Mouse (Mus musculus) right cerebral cortex, adult 18-20 months (tissue): ENCODE data around the gene Ms4a4d.
"Not testable (repeated sequence)": the region's sequence is repeated elsewhere in the genome, so short reads cannot be mapped to it uniquely, and the experiment has no call there.

Source experiments
- DNase-seq: peaks from one replicate; pipeline ENCODE4 v3.0.0; 2022; ENCODE audit warnings: mixed read lengths

Ms4a4d gene

DNA sequence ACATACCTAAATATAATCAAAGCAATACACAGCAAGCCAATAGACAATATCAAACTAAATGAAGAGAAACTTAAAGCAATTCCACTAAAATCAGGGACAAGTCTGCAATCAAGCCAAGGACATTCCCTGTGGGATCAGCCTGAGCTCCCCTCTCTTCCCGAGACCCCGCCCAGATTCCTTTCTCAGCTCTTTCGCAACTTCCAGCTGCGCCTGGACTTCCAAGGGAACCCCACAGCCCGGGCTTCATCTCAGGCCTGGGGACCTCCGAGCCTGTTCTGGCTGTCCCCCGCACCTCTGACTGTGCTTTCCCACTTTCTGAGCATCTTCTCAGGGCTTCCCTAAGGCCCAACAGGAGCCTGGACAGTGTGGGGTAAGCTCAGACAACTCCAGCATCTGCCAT lies at the start of gene Ms4a4d:
TSS of gene Ms4a4d (plus strand) at position 209 of the 400 bp plus-strand sequence.
- no peak for DNase-seq

DNA sequence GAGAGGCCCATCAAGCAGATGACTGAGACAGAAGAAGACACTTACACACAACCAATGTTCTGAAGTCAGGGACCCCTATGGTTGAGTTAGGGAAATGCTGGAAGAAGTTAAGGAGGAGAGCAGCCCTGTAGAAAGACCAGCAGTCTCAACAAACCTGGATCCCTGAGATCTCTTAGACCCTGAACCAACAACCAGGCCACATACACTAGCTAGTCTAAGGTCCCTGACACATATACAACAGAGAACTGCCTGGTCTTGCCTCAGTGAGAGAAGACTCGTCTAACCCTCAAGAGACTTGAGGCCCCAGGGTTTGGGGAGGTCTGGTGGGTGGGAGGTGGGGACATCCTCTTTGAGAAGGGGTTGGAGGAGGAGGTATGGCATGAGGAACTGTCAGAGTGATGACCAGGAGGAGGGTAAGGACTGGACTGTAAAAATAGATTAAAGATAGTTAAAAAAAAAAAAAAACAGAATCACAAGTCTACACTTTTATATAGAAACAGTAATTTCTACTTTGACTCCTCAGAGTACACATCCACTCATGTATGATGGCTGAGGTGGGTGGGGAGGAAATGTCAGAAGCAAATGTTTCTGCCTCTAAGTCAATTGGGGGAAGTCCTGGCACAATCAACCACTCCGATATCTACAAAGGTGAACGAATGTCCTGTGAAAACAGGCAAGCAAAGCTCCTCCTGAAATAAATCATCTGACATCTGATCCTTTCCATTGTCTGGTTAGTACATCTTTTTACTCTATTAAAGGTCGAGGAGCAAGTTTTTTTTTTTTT lies 45.0 kb upstream of the Ms4a4d start:
- no peak for DNase-seq

DNA sequence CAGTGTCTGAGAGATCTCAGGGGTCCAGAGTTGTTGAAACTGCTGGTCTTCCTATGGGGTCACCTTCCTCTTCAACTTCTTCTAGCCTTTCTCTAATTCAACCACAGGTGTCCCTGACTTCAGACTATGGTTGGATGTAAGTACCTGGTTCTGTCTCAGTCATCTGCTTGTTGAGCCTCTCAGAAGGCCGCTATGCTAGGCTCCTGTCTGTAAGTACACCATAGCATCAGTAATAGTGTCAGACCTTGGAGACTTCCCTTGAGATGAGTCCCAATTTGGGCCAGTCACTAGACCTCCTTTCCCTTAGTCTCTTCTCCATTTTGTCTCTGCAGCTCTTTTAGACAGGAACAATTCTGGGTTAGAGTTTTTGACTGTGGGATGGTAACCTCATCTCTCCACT lies 43.9 kb upstream of the Ms4a4d start:
- DNase-seq, result no peak

DNA sequence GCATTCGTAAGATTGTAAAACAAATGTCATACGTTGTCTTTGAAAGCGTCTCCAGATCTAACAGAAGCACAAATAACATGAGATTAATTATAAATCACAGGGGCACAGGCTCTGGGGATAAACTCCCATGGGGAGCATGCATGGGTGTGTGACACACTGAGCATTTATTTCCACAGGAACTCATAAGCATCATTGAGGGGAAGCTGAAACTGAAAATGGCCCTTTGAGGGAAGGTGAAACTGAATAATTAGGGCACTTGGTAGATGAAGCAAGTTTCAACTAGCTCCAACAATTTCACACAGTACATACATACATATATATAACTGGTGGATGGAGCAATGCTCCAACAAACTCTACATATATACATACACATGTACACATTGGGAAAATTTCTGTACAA lies 42.1 kb upstream of the Ms4a4d start:
- DNase-seq, result no peak

DNA sequence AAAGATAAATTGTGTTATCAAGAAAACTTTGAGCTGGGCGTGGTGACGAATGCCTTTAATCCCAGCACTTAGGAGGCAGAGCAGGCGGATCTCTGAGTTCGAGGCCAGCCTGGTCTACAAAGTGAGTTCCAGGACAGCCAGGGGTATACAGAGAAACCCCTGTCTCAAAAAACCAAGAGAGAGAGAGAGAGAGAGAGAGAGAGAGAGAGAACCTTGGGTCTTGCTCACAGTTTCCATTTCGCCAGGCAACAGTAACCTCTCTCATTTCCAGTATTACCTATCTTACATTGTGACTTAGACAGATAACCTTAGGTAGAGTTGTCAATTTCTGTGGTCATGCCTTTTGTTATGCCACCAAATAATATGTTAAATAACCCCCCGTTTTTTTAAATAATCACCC lies 40.2 kb upstream of the Ms4a4d start:
- DNase-seq, result no peak

DNA sequence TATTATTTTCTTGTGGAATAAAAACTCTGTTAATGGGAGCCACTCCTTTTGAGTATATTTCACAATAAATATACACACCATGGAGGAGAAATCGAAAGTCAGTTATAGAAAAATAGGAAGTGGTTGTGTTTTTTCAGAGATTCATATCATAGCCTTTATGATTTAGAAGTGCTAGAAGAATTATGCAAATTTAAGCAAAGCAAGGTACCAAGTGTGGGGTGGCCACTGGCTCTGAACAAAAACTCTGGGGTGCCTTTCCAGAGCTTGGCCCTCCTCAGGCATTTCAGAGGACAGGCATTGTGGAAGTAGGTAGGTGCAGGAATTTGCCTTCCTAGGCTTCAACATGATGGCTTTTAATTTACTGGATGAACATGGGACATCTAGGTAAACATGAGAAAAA lies 39.3 kb upstream of the Ms4a4d start:
- not testable (repeated sequence) for DNase-seq

DNA sequence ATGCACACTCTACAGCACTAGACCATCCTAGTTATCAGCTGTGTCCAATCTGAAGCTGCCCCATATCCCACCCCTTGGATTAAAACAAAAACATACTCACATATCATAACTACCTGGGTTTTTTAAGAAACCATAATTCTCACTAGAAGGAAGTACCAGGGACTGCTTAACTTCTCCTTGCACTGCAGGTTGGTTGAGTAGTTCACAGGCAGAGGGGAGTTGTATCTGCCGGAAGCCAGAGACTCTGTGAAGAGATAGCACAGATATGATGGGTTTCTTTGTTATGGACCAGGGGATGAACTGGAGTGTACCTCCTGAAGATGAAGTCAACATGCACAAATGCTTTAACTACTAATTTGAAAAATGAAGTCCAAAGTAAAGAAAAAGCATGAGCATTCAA lies 35.8 kb upstream of the Ms4a4d start:
- DNase-seq, result no peak

DNA sequence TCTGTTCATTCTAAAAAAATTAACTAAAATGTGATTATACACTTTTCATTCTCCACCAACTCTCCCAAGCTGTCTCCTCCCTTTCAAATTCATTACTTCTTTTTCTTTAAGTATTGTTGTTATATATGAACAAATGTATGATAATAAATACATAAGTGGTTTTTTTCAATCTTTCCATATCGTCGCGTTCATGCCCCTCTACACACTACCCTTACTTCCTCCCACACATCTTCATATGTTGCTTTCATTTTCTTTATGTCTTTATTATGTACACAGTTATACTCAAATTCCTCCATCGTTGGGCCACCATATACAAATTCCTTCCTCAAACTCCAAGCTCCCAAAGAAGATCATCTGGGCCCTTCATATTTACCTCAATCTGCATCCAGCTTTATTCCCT lies 35.3 kb upstream of the Ms4a4d start:
- no peak for DNase-seq

DNA sequence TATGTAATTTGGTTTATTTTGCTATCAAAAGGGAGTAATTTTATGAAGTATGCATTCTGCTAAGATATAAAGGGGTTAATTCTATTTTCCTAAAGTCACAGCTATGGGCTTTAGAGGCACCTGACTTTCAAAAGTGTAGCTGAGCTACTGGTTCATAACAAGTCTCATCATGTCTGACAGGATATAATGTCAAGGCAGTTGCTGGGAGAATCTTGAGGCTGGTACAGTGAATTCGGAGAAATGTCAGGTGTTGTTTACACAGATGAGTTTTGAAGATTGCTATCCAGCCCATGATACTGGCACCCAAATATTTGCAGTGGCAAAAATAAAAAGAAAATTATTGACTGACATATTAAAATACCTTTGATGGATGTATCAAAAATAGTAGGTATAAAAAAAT lies 31.7 kb upstream of the Ms4a4d start:
- no peak for DNase-seq

DNA sequence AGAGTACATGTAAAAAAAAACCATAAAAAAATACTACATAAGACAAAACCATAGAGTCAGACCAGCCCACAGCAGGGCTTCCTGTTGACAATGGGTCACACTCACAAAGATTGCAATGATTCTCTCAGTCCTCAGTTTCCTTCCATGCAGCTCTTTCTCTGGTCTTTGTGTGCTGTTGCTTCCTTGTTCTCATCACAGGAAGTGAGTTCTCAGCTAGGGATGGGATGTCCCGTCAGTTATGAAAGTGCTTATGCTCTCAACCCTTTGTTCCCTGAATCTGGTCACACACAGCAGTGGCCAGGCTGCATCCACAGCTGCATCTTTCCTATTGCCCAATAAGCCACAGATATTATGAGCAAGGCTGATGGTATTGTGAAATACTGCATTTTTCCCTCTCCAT lies 23.1 kb upstream of the Ms4a4d start:
- DNase-seq, result no peak

DNA sequence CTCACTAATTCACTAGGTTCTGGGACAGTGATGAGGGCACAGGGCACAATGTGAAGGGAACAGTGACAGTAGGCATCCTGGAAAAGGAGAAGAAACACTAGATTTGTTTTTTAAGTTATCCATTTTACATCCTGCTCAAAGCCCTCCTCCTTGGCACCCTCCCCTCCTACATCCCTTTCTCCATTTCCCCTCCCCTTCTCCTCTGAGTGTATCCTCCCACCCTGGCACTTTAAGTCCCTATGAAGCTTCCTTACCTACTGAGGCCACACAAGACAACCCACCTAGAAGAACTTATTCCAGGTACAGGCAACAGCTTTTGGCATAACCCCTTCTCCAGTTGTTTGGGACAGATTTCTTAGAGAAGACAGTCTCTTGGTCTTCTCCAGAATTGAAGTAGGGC lies 20.4 kb upstream of the Ms4a4d start, which contains the start of gene Ms4a6b:
TSS of gene Ms4a6b (plus strand) at position 267 of the 400 bp plus-strand sequence.
- DNase-seq, result no peak

DNA sequence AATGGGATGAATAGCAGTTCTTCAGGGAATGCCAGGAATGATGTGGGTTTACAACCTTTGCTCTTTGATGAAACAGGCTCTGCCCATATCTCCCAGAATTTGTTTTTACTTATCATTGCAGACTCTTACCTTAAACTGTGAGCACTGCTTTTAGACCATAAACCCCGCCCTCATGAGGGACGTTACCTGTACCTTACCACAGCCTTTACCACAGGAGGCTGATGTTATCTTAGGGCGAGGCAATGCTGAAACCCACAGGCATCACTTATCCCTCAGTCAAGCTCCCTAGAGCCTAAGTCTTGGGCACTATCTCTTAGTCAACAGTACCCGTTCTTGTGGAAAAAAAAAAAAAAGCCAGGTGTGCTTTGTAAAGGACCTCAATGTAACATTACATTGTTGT lies 19.8 kb upstream of the Ms4a4d start:
- no peak for DNase-seq

DNA sequence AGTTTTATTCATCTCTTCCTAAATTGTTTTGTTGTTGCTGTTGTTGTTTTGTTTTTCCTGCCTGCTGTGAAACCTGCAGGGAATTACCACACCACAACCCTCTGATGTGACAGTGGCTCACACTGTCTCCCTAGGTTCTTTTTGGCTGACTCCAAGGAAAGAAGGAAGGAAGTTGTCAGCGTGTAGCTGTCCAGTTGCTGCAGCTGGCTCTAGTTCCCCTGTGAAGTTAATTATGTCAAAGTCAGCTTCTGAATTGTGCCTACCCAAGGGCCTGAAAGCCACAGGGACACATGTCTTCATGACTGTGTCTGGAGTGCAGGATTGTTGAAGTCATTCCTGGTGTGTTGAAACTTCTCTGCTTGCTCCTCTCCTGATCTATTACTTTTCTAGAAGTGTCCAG lies 19.2 kb upstream of the Ms4a4d start:
- not testable (repeated sequence) for DNase-seq

DNA sequence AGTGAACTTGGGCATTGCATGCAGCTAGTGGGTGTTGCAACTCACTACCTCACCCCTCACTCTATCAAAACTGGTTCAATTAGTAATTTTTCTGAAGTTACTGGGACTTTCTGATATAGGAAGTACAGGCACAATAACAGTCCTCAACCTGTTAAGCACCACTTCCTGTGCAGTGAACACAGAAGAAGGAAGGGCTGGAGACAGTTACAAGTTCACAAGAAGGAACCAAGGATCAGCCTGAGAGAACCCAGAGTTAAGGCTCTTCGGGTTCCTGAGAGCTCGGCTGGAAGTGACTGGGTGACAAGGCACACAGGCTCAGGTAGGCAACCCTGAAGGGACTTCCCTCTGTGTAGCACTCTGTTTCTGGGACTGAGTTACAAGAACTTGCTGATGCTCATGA lies 18.2 kb upstream of the Ms4a4d start:
- not testable (repeated sequence) for DNase-seq

DNA sequence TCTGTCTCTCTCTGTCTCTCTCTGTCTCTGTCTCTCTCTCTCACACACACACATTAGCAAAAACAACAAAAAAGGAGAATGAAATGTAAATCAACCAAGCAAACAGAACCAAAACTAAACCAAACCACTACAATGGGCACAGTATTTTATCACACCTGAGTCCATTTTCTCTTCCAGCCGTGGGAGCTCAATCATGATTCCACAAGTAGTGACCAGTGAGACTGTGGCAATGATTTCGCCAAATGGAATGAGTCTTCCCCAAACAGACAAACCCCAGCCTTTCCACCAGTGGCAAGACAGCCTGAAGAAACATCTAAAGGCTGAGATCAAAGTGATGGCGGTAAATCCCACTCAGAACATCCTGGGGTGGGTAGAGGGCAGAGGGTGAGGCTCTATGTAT lies 16.5 kb upstream of the Ms4a4d start:
- no peak for DNase-seq

DNA sequence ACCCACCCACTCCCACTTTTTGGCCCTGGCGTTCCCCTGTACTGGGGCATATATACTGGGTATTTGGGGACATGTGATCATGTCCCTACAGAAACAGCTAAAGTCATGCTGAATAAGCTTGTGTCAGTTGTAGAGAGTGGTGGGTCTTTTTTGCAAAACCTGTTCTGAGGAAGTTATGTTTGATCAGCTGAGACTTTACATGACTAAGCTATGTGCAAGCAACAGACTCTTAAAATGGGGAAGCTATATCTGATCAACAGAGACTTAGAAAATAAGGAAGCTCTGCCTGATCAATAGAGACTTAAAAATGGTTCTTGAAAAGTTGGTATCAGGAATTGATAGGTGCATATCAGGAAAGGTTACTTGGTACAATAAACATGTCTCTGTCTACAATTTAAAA lies 3.2 kb upstream of the Ms4a4d start:
- no peak for DNase-seq

DNA sequence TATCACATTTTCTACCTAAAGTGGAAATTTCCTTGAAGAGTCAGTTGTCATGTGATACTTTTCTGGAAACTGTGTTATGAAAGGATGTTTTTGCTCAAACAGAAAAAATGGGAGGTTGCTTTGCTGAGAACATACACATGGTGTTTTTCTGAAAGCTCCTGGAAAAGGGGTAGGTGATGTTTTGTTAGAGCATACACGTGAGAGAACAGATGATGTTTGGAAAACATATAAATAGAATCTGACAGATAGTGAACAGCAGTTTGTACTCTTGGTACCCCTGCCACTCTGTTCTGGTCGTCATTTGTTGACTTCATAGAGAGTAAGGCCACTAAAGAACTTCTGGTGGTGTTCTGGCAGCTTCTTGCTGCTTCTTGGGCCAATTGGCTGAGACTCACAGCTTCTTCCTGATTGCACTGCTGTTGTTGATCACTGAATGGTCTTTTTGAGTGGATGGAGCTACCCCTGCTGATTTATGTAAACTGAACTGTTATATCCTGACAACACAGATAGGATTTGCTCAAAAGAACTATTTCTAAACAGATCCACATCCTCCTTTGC lies 2.6 kb upstream of the Ms4a4d start:
- DNase-seq, result no peak

DNA sequence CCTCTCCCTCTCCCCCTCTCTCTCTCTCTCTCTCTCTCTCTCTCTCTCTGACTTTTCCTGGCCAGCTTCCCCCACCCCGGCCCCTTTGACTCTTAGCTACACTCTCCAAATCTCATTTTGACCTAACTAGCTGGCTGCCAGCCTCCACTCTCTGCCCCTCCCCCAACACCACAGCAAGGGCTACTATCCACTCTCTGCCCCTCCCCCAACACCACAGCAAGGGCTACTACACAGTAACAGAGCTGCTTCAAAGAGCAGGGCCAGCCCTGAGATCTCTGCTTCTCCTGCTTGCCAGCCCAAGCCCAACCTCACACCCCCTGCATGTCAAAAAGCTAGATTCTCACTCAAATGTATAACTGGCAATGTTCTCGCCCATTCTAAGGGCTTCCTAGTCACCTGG lies 735 bp downstream of the Ms4a4d start:
- no peak for DNase-seq

DNA sequence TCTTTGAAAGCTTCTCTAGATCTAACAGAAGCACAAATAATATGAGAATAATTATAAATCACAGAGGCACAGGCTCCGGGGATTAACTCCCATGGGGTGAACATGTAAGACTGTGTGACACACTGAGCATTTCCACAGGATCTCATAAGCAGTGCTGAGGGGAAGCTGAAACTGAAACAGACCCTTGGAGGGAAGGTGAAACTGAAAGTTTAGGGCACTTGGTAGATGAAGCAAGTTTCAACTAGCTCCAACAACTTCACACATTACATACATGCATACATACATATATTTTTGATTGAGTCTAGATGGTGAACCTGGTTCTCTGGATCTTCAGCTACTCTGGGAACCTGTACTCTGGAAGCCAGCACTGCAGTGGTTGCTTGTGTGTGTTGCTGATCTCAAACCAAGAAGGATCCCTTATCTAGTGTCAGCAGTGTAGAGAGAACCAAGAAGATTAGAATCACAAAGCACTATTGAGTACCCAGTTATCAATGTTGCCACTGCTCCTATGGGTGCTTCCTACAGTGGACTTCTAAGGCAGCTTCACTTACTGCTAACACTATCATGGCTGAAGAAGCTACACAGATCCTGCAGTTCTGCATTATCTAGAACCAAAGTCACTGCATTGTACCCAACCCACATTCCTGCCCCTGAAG lies 3.7 kb downstream of the Ms4a4d start:
- not testable (repeated sequence) for DNase-seq

DNA sequence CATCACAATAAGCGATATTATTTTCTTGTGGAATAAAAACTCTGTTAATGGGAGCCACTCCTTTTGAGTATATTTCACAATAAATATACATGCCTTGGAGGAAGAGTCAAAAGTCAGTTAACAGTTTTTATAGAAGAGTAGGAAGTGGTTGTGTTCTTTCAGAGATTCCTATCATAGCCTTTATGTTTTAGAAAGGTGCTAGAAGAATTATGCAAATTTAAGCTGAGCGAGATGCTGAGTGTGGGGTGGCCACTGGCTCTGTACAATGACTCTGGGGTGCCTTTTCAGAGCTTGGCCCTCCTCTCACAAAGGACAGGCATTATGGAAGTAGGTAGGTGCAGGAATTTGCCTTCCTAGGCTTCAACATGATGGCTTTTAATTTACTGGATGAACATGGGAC lies 7.8 kb downstream of the Ms4a4d start:
- DNase-seq, result not testable (repeated sequence)

DNA sequence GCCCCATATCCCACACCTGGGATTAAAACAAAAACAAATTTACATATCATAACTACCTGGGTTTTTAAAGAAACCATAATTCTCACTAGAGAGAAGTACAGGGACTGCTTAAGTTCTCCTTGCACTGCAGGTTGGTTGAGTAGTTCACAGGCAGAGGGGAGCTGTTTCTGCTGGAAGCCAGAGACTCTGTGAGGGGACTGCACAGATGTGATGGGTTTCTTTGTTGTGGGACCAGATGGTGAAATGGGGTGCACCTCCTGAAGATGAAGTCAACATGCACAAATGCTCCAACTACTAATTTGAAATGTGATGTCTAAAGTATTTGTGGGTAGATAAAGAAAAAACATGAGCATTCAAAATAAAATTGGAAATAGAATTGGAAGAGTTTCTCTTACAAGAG lies 11.3 kb downstream of the Ms4a4d start:
- DNase-seq, result no peak

DNA sequence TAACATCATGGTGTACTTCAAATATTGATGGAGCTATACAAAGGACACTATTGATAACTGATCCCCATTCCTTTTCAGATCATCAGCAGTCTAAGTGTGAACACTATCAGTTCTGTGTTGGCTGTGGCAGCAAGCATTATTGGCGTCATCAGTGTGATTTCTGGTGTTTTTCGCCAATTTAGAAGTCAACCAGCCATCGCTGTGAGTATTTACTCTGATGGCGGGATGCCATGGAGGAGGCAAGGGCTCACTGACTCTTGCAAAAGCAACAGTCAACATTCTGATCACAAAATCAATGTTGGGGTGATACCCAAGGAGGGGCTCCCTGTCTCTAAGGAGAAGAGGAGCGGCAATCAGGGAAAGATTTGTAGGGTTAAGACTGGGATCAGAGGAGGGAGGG lies 18.1 kb downstream of the Ms4a4d start:
- DNase-seq, result no peak

DNA sequence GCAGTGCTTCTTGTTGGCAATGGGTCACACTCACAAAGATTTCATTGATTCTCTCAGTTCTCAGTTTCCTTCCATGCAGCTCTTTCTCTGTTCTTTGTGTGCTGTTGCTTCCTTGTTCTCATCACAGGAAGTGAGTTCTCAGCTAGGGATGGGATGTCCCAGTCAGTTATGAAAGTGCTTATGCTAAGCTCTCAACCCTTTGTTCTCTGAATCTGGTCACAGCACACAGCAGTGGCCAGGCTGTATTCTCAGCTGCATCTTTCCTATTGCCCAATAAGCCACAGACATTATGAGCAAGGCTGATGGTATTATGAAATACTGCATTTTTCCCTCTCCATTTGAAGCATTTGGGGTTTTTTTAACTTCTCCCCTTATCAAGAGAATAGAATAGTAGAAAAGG lies 23.0 kb downstream of the Ms4a4d start:
- DNase-seq, result not testable (repeated sequence)

DNA sequence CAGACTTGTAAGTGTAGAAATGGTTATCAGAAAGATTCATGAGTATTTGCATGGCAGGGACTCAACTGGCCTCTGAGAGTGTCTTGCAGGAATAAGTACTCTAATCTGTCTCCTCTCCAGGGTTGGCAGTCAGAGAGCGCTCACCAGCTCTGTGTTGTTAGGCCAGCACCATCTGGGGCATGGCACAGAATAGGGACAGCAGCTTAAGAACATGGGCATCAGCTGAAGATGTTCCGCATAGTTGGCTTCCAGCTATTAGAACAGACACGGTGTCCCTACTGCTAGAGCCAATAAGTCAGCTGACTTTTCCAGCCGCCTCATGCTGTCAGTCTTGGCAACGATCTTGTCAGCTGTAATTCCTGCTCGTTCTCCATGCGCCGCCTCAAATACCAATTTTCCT lies 38.4 kb downstream of the Ms4a4d start:
- no peak for DNase-seq
